Mouse (Mus musculus) left cerebral cortex, adult 8-10 months (tissue): ENCODE results near the gene Gm3164. TPM values are rescaled to one million over a fixed set of nuclear protein-coding genes. Genes with fewer than 3 reads are reported as not detected.
"Not testable (repeated sequence)": the region's sequence is repeated elsewhere in the genome, so short reads cannot be mapped to it uniquely, and the experiment has no call there.

Source experiments
- DNase-seq, 2 experiments: peaks; one replicate each; pipeline ENCODE4 v3.0.0; 2022; ENCODE audit warnings: low spot score in 2 of 2
- total RNA-seq, 4 experiments: library from RNA; stranded (reverse); gene quantifications; 2 replicates each; pipeline ENCODE4 v1.2.4; 2022

The Gm3164 gene
- total RNA-seq: under 1 TPM; 0.21 to 0.94 (median 0.48) TPM

DNA sequence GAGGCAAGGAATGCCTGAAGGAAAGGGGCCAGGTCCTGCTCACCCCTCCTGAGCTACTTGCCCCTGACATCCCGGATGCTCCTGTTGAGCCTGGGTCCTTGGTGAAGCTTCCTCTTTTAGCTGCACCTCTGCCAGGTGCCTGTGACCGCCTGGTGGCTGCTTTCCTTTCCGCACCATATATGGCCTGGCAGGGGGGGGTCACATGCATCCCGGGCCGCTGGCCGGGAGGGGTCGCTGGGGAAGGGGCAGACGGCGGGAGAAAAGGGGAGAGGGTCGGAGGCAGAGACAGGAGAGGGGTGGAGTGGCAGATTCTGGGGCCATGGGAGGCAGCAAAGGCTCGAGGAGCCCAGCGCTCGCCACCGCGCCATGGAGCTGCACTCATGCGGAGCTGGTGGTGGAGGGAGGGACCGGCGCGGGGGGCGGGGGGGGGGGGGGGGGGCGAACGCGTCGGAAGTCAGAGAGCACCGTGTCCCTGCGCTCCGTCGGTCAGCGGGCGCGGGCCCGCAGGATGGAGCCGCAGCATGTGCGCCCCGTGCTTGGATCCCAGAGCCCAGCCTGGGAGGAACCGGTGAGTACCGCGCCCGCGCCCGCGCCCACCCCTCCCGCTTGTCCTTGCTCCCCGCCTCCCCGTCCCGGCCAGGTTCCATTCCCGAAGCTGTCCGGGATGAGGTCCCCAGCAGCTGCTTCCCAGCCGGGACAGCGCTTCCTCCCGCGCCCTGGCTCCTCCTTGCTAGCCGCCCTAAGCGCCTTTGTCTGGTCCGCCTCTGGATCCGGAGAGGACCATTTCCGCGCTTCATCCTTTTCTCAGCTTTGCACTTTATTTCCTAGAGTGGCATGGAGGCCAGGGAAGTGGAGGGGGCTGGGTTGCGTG lies at the start of gene Gm3164:
Gene Gm3164 (plus strand): TSS at position 484 of the 871 bp plus-strand sequence.
- not testable (repeated sequence) for DNase-seq

DNA sequence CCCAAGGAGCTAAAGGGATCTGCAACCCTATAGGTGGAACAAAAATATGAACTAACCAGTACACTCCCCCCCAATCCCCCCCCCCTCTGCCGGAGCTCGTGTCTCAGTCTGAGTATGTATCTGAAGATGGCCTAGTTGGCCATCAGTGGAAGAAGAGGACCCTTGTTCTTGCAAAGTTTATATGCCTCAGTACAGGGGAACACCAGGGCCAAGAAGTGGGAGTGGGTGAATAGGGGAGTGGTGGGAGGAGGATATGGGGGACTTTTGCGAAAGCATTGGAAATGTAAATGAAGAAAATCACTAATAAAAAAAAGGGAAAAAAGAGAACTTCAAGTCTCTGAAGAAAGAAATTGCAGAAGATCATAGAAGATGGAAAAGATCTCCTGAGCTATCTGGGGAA lies 46.3 kb upstream of the Gm3164 start:
- not testable (repeated sequence) for DNase-seq

DNA sequence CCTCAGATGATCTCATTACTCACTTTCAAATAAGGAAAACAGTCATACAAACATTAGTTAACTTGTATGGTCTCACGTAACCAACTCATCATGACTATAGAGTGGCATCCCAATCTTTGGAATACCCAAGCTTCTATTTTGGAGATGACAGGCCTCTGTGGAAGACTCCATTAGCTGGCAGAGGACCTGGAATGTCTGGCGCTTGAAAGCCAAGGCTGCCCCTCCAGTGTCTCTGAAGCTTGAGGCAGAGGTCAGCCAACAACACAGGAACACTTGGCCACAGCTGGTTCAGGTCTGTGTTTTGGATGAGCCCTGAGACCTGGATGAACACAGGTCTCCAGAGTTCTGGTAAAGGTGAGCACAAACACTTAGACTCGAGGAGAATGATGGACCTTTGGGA lies 45.6 kb upstream of the Gm3164 start:
- DNase-seq: not testable (repeated sequence)

DNA sequence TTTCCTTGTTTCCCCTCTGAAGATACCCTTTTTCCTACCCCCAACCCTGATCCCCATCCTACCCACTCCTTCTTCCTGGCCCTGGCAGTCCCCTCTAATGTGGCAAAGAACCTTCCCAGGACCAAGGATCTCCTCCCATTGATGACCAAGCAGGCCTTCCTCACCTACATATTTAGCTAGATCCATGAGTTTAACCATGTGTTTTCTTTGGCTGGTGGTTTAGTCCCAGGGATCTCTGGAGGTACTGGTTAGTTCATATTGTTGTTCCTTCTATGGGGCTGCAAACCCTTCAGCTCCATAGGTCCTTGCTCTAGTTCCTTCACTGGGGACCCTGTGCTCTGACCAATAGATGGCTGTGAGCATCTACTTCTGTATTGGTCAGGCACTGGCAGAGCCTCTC lies 37.4 kb upstream of the Gm3164 start:
- DNase-seq: not testable (repeated sequence)

DNA sequence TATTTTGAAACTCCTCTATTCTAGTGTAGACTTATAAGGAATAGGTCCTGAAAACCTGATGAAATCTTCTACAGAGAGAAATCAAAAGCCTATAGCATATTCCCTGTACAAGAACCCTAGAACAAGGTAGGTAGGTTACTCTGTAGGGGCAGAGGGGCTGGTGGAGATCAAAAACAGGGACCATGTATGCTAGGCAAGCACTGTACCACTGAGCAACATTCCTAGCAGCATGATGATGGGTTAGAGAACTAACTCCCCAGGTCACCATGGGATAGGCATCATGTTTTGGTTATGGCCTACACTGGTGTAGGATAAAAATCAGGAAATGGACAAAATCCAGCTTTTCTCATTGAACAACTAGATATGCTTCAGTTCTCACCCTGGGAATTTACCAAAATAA lies 29.6 kb upstream of the Gm3164 start:
- DNase-seq: not testable (repeated sequence)

DNA sequence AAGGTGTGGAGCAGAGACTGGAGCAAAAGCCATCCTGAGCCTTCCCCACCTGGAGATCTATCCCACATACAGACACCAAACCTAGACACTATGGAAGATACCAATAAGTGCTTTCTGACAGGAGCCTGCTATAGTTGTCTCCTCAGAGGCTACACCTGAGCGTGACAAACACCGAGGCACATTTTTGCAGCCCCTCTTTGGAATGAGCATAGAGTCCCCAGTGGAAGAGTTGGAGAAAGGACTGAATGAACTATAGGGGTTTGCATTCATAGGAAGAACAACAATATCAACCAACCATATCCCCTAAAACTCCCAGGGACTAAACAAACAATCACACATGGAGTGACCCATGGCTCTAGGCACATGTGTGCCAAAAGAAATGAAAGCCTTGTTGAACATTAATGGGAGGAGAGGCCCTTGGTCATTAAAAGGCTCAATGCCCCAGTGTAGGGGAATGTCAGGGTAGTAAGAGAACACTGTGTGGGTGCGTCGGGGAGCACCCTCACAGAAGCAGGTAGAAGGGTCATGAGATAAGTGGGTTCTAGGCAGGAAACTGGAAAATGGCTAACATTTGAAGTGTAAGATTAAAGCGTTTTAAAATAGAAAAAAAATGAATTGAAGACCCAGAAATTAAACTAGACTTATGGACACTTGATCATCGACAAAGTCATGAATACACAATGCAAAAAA lies 22.3 kb upstream of the Gm3164 start:
- not testable (repeated sequence) for DNase-seq

DNA sequence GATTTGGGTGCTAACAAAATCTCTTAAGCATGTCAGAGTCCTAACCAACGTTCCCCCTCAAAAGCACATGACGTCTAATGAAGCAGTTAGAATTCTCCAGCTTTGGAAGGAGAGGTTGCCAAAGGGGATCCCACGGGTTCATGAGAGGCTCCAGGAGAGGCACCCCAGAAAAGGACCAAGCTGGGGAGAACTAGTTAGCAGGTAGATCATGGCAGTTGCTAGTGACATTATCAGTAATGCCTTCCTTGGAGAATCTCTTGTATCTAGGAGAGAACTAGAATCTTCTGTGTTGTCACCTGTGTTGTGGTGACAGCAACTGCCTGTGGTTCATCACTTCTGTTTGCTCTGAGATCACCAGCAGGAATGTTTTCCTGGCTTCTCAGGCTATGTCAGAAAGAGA lies 18.0 kb upstream of the Gm3164 start, which contains the start of gene Gm3159:
Gene Gm3159 (plus strand): TSS at position 301 of the 400 bp plus-strand sequence.
- not testable (repeated sequence) for DNase-seq

DNA sequence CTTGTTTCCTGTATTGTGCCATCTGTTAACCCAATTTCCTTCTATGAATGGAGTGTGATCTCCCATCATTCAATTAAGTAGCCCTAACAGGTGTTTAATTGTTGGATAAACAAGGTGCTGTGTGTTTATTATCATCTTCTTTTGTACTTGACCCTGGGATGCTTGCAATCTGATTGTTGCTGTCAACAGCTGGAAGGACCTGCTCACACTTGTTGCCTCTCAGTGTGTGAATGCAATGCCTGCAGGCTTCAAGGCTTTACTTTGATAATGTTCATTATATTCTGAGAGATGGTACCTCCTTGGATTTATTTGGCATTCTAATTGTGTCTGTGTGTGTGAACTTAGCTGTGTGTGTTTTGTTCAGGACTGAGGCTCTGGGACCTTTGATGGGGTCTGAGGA lies 16.6 kb upstream of the Gm3164 start:
- not testable (repeated sequence) for DNase-seq

DNA sequence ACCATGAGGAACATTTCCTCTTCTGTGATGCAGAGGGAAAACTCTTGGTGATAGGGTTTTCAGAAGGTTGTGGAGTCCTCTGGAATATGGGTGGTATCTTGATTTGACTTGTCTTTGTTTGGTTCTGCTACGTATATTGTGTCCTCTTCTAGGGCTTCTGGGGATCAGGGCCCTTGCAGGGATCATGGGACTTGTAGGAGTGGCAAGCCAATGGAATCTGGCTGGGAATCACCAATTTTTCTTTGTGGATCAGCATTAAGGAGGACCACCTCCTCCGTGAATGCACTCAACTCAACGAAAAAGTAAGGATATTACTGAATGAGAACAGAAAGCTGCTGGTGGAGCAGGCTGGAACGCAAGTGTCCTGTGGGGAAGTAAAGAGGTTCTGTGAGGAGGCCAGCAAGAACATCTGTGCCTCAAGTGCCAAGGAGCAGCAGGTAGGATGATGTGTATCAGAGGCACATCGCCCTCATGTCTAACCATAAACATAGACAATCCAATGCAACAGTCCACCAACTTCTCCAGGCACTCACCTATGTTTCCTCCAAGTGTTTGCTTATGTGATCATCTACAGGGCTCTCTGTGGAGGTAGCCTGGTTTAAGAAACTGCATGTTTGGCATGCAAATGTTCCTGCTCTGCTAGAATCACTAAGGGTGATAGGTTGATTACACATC lies 15.0 kb upstream of the Gm3164 start:
- DNase-seq: not testable (repeated sequence)

DNA sequence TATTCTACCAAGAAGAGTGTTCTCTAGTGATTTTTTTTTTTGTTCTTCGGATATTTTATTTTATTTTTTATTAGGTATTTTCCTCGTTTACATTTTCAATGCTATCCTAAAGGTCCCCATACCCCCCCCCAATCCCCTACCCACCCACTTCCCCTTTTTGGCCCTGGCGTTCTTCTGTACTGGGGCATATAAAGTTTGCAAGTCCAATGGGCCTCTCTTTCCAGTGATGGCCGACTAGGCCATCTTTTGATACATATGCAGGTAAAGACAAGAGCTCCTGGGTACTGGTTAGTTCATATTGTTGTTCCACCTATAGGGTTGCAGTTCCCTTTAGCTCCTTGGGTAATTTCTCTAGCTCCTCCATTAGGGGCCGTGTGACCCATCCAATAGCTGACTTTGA lies 14.0 kb upstream of the Gm3164 start:
- DNase-seq: not testable (repeated sequence)

DNA sequence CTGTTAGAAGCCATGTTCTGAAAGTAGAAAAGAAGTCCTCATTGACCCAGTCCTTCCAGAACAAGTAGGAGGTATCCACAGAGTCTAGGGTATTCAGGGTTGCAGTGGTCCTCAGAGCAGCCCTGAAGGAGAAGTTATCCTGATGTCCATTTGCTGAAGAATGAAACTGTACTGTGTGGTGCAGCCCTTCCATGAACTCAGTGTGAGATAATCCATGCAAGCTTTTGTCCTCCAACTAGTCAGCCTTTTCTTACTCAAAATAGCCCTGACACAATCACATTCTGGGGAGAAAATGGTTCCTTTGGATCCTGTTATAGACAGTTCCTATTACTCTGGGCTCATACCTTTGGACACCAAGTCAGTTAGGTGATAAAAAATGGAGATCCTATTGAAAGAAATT lies 11.4 kb upstream of the Gm3164 start:
- not testable (repeated sequence) for DNase-seq

DNA sequence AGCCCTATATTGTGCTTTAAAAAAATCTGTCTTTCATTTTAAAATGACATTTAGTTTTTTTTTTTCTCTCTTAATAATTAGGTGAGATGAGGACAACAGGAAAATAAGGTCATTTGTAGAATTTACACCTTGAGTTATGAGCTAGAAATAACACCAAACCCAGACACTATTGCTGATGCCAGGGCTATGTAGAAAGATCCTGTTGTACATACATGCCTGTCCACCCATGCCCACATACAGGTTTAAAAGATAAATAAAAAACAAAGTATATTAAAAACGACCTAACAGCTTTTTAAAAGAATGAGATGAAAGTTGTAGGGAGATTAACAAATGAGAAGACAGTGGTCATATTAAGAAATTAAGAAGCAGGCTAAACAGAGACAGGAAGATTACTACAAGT lies 5.3 kb upstream of the Gm3164 start:
- not testable (repeated sequence) for DNase-seq

DNA sequence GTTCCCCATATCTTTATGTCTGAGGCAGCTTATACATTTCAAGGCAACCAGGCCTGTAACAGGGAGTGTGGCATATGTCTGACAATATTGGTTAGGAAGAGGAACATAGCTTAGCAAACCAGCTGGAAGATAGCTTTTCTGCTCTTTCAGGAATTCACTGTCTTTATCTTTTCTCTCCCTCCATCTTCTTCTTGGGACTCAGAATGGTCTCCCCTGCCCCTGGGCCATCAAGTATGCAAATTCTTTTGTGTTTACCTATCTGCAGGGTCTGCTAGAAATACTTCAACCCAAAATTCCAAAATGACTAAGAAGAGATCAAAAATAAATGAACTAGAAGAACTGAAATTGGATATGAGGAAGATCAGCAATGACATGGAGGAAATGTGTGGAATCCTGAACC lies 15.4 kb downstream of the Gm3164 start, which contains the start of gene Gm3173:
Gene Gm3173 (plus strand): TSS at position 301 of the 400 bp plus-strand sequence.
- not testable (repeated sequence) for DNase-seq

DNA sequence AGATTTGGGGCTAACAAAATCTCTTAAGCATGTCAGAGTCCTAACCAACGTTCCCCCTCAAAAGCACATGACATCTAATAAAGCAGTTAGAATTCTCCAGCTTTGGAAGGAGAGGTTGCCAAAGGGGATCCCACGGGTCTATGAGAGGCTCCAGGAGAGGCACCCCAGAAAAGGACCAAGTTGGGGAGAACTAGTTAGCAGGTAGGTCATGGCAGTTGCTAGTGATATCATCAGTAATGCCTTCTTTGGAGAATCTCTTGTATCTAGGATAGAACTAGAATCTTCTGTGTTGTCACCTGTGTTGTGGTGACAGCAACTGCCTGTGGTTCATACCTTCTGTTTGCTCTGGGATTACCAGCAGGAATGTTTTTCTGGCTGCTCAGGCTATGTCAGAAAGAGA lies 66.2 kb downstream of the Gm3164 start, which contains the start of gene Gm3182:
Gene Gm3182 (plus strand): TSS at position 301 of the 400 bp plus-strand sequence.
- not testable (repeated sequence) for DNase-seq

Other genes starting within 250 kb of the Gm3164 start
- gene Gm2974, start 232.9 kb upstream of the Gm3164 start, total RNA-seq: under 1 TPM in 2 of 4 experiments, not detected in 2; 0.51 to 0.91 TPM
- not detected for gene Gm3138, start 165.8 kb upstream of the Gm3164 start, total RNA-seq
- not detected for gene Gm3149, start 98.2 kb upstream of the Gm3164 start, total RNA-seq
- gene 2610042L04Rik, start 80.7 kb upstream of the Gm3164 start, total RNA-seq: 1 to 10 TPM in 3 of 4 experiments, under 1 TPM in 1; 0.81 to 1.4 (median 1.1) TPM
- gene Gm3159, start 17.9 kb upstream of the Gm3164 start, total RNA-seq: not detected
- not detected for gene Gm3173, start 15.5 kb downstream of the Gm3164 start, total RNA-seq
- not detected for gene Gm3182, start 66.3 kb downstream of the Gm3164 start, total RNA-seq
- gene Gm3047, start 140.0 kb downstream of the Gm3164 start, total RNA-seq: not detected
- under 1 TPM; 0.32 to 0.94 (median 0.53) TPM for gene Gm8159, start 216.9 kb downstream of the Gm3164 start, total RNA-seq
- gene Gm3239, start 248.7 kb downstream of the Gm3164 start, total RNA-seq: not detected